Mouse (Mus musculus) telencephalon, adult 2 months (tissue): ENCODE results near the gene Pxn.
"Not testable (repeated sequence)": the region's sequence is repeated elsewhere in the genome, so short reads cannot be mapped to it uniquely, and the experiment has no call there.

ENCODE experiments used
- DNase-seq: peaks from one replicate; pipeline ENCODE4 v3.0.0-alpha.2; 2011; ENCODE audit warnings: low read depth, low spot score

Gene Pxn

GRCm38 (mm10) chr5:115509321-115509761 is 2.9 kb downstream of the Pxn start:
- no peak for DNase-seq

GRCm38 (mm10) chr5:115509790-115510689 is 3.6 kb downstream of the Pxn start:
- DNase-seq = no peak

- no peak for DNase-seq
Measured at GRCm38 (mm10) chr5:115512375-115512774, 5.9 kb downstream of the Pxn start.

GRCm38 (mm10) chr5:115513246-115513645 is 6.8 kb downstream of the Pxn start:
- DNase-seq = no peak

- DNase-seq = no peak
Measured at GRCm38 (mm10) chr5:115513721-115514120, 7.2 kb downstream of the Pxn start.

- no peak for DNase-seq
Measured at GRCm38 (mm10) chr5:115514346-115514745, 7.9 kb downstream of the Pxn start.

DNA sequence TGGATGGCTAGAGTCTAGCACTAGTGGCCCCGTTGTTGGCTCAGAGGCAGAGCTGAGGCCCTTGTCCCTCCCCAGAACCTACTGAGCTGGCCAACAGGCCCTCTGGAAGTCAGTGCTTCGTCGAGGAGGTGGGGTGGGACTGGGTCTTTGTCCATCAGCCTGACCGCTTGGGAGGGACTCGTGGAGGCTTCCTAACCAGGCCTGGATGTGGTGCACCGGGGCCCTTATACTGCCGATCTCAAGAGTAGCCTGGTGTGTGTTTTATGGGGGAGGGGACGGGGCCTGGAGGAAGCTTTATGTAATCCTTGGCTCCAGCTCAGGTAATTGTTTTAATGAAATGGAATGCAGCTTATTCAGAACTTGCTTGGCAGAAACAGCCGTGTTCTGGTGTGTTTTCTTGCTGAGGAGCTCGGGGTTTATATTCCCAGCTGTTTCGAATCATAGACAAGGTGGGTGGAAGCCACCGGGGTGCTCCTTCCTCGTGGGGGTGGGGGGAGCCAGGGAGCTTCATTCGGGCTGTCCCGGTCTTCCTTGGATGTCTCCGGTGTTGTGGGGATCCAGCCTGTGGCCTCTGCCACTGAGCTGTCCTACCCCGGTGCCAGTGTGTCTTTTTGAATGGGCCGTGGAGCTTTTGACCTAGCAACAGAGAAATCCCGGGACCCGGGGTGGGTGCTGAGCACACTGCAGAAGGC is 8.6 kb downstream of the Pxn start:
- no peak for DNase-seq

DNA sequence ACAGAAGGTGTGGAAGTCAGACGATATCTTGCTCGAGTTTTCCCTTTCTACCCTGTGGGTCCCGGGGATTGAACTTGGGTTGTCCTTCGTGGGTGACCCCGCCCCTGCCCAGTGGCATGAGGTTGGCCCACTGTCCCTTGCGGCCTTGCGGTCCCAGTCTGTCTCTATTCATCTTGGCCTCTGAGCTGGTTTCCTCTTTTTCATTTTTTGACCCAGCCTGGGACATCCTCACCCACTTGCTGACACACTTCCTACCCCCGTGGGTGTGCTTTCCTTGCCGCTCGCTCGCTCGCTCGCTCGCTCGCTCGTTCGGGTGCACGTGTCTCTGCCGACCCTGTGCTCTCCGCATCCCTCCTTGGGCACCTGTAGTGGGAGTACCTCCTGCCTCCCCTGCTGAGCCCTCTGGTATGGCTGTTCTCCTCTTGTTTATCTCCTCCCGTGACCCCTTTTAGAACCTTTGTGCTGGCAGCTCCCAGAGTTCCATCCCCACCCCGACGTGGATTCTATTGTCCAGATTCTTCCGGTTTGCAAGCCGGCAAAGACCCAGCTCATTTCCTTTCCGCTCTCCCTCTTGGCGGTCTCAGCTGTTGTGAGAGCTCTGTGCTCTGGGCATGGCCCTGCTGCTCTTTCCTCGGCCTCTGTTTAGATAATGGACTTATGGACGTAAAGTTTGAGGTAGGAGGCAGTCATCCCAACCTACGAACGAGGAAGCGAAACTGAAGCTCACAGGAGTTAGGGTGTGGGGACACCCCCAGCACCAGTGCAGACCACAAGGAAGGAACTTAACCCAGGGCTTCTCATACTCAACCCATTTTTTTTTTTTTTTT is 9.8 kb downstream of the Pxn start:
- no peak for DNase-seq

DNA sequence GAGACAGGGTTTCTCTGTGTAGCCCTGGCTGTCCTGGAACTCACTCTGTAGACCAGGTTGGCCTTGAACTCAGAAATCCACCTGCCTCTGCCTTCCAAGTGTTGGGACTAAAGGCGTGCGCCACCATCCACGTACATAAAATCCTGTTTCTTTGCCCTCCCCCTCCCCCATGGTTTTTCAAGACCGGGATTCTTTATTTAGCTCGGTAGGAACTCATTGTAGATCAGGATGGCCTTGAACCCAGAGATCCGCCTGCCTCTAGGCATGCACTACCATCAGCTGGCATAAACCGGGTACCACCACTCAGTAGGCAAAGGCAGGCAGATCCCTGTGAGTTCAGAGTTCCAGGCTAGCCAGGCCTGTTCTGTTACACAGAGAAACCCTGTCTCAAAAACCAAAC is 10.4 kb downstream of the Pxn start:
- DNase-seq = no peak

- DNase-seq = no peak
Measured at GRCm38 (mm10) chr5:115517501-115517900, 11.0 kb downstream of the Pxn start.

DNA sequence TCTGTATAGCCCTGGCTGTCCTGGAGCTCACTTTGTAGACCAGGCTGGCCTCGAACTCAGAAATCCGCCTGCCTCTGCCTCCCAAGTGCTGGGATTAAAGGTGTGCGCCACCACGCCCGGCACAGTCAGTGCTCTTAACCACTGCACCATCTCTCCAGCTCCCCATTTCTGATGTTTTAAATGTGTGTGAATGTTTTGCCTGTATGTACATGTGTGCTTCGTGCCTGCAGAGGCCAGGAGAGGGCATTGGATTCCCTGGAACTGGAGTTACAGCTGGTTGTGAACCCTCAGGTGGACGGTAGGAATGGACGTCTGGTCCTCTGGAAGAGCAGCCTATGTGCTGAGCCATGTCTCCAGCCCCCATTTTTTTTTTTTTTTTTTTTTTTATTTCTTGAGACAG is 11.7 kb downstream of the Pxn start:
- DNase-seq = not testable (repeated sequence)

- DNase-seq = no peak
Measured at GRCm38 (mm10) chr5:115520325-115520869, 13.9 kb downstream of the Pxn start.

DNA sequence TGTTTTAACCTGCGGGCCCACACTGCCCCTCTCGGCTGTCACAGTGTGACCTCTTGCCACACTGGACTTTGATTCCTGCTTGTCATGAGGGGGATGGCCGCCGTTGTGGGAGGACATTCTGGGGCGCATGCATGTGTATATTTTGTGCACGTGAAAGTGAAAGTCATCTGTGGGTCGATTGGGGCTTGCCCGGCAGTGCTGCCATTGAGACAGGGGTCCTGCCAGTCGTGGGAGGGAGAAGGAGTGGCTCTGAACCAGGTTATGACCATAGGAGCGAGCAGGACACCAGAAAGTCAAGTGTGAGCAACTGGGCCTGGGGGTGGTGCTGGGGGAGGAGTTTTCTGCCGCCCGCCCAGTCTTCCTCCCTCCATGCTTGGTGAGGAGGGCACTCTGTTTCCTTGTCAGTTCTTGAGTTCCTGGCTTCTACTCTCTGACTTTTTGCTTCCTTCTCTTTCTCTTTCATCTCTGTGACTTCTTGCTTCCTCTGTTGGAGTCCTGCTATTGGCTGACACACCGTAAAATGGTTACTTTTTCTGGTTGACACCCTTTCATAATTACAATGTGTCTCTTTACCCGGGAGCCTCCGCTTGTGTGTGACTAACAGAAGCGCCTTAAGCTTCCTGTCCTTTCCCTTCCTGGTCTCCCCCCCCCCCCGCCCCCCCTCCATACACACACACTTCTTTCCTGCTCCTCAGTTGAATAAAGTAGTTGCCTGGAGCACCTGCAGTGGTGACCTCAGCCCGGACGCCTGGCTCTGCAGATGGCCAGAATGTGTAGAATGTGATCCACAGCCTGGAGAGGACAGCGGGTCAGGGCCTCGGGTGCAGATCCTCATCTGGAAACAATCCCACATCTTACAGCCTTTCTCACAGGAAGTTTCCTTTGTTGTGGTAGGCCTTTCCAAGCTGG is 15.3 kb downstream of the Pxn start:
- no peak for DNase-seq

DNA sequence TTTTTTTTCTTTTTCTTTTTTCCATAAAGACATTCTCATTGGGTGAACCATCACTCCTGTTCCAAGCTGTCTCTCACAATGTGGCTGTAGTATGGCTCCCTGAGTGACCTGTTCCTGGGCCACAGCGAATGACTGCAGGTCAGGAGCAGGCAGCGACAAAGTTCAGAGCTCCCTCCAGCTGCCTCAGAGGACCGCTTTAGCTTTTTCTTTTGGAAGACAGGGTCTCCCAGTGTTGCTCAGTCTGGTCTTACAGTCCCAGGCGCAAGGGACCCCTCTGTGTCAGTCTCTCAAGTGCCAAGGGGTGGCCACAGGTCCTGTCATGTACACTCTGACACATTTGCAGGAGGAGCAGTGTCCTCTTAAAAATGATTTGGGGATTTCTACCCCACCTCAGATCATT is 16.1 kb downstream of the Pxn start:
- DNase-seq = no peak

- DNase-seq = no peak
Measured at GRCm38 (mm10) chr5:115522981-115523499, 16.6 kb downstream of the Pxn start.

DNA sequence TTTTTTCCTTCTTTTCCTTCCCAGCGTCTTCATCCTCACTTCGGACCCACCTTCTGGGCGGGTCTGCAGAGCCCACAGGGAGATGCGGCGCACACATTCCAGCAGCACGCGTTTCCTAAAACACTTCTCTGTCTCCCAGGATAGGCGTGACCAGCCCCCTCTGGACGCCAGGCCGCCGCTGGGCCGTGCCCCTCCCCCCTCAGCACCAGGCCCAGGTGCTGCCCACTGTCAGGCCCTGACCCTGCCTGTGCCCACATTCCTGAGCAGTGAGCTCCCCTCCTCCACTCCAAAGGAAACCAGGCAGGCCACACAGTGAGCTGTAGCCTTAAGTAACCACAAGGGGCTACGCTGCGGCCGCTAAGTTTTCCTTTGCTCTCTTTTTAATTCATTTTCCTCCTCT is 17.5 kb downstream of the Pxn start:
- no peak for DNase-seq

GRCm38 (mm10) chr5:115524471-115524870 is 18.0 kb downstream of the Pxn start:
- DNase-seq = no peak

DNA sequence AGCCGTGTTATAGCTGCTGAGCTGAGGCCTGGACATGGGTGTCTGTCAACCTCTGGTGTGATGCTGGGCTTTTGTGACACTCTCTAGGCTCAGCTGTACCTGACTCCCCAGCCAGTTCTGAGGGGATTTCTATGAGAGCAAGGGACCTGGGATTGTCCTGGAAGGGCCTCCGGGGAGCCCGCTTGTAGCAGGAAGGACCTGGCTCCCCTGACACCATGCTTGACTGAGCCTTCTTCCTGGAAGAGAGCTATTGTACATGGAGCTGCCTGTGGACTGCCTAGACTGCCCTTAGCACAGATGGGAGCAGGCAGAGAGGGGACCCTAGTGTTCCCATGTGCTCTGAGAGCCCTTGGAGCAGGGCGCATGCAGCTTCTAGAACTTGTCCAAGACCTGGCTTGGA is 18.9 kb downstream of the Pxn start:
- DNase-seq = no peak

DNA sequence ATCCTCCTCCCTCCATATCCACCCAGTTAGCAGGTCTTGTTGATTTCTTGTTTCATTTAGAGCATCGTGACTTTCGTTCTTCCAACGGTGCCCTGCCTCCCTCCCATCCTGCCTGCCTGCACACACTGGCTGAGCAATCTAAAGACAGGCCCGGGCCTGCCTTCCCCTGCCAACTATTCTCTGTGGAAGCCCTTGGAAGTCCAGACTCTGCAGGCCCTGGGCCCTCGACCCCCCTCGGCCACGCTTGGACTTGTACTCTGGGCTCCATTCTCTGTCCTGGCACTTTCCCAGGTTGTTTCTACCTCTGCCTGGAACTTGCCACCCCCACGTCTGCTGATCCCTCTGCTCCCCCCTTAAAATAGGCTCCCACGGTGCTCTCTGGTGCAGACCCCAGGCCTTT is 19.5 kb downstream of the Pxn start:
- no peak for DNase-seq

DNA sequence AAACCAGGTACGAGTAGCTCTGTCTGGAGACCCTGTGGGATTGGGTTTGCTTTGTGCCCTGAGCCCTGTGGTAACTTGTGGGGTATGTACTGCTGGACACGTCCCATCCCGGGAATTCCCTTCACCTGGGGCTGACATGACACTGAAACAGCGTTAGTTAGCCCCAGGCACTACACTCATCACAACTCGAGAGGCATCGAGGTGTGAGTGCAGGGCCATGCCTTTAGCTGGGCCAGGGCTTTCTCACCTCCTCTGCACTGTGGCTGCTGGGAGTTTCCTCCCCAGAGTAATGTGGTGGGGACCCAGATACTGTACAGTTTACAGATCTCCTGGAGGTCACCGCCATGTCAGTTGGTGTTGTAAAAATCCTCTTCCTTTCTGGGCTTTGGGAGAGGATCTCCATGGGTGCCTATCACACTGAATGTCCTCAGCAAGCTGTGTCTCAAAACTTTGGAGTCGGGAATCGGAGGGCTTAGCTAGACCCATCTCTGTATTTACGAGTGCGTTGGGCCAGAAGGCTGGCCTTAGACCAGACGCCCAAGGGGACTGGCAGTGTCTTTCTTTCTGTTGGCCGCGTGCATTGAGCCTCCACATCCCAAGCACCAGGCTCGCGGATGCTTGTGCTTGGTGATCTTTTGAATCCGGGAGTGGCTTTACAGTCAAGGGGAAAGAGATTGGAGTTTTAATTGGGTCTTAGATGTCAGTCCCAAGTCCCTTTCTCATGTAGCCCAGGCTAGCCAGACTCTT is 20.2 kb downstream of the Pxn start:
- no peak for DNase-seq
